Mouse (Mus musculus): ENCODE data around the gene Tepp. TPM values are rescaled to one million over a fixed set of nuclear protein-coding genes. Genes with fewer than 3 reads are reported as not detected.

The Tepp gene
- total RNA-seq, 2 experiments from 2014 or later: not detected

- no peak for DNase-seq (ENCODE audit: low spot score in 2 of 2)
- intact Hi-C loops (cut with DNase I): no loop called here
Observed at GRCm38 (mm10) chr8:95327866-95328465, 17.6 kb downstream of the Tepp start.

GRCm38 (mm10) chr8:95330367-95330766, 20.0 kb downstream of the Tepp start:
- intact Hi-C loops (cut with DNase I): loop anchor here (5.0 kb wide), 1 partner anchor 102 kb away; the partner anchor contains the start of gene Cfap20
- no peak for DNase-seq (ENCODE audit: low spot score in 2 of 2)

- DNase-seq (ENCODE audit: low spot score in 2 of 2): no peak
- intact Hi-C loops (cut with DNase I): loop anchor here (1.0 to 5.0 kb wide), 2 partner anchors 77 to 101 kb away; partner anchors contain the start of gene Cfap20
Observed at GRCm38 (mm10) chr8:95331156-95331719, 20.9 kb downstream of the Tepp start.

- DNase-seq (ENCODE audit: low spot score in 2 of 2): peak; percentile 93 to 94
- intact Hi-C loops (cut with DNase I): loop anchor here (1.0 to 5.0 kb wide), 2 partner anchors 78 to 100 kb away; partner anchors contain the start of gene Cfap20
Observed at GRCm38 (mm10) chr8:95331720-95332436, 21.5 kb downstream of the Tepp start, which contains the start of the genes Zfp319 and Usb1. TSS of gene Zfp319 (minus strand) at chr8:95331950. TSS of gene Usb1 (plus strand) at chr8:95332284.

GRCm38 (mm10) chr8:95332437-95333199, 22.3 kb downstream of the Tepp start:
- DNase-seq (ENCODE audit: low spot score in 2 of 2): no peak
- intact Hi-C loops (cut with DNase I): loop anchor here (5.0 kb wide), 1 partner anchor 100 kb away; the partner anchor contains the start of gene Cfap20

GRCm38 (mm10) chr8:95335706-95336105, 25.3 kb downstream of the Tepp start:
- intact Hi-C loops (cut with DNase I): no loop called here
- DNase-seq (ENCODE audit: low spot score in 2 of 2): no peak

GRCm38 (mm10) chr8:95336363-95336762, 26.0 kb downstream of the Tepp start:
- intact Hi-C loops (cut with DNase I): no loop called here
- DNase-seq (ENCODE audit: low spot score in 2 of 2): no peak

GRCm38 (mm10) chr8:95341721-95342120, 31.4 kb downstream of the Tepp start:
- DNase-seq (ENCODE audit: low spot score in 2 of 2): no peak
- intact Hi-C loops (cut with DNase I): loop anchor here (10.0 kb wide), 1 partner anchor 263 kb away; no protein-coding TSS in a partner anchor

- no peak for DNase-seq (ENCODE audit: low spot score in 2 of 2)
- intact Hi-C loops (cut with DNase I): loop anchor here (10.0 kb wide), 1 partner anchor 260 kb away; no protein-coding TSS in a partner anchor
Observed at GRCm38 (mm10) chr8:95344668-95345067, 34.3 kb downstream of the Tepp start.

GRCm38 (mm10) chr8:95346643-95347545, 36.5 kb downstream of the Tepp start:
- DNase-seq (ENCODE audit: low spot score in 2 of 2): peak; percentile 79 to 85
- intact Hi-C loops (cut with DNase I): loop anchor here (10.0 kb wide), 1 partner anchor 258 kb away; no protein-coding TSS in a partner anchor

GRCm38 (mm10) chr8:95348356-95348755, 38.0 kb downstream of the Tepp start:
- intact Hi-C loops (cut with DNase I): loop anchor here (2.0 to 10.0 kb wide), 2 partner anchors 104 to 256 kb away; no protein-coding TSS in a partner anchor
- no peak for DNase-seq (ENCODE audit: low spot score in 2 of 2)

GRCm38 (mm10) chr8:95348811-95349630, 38.7 kb downstream of the Tepp start:
- peak; percentile 87 to 93 for DNase-seq (ENCODE audit: low spot score in 2 of 2)
- intact Hi-C loops (cut with DNase I): loop anchor here (1.0 to 10.0 kb wide), 3 partner anchors 85 to 256 kb away; partner anchors contain the start of gene Cfap20

- intact Hi-C loops (cut with DNase I): no loop called here
- DNase-seq (ENCODE audit: low spot score in 2 of 2): peak in 1 of 2 experiments; percentile 38
Observed at GRCm38 (mm10) chr8:95351461-95351860, 41.1 kb downstream of the Tepp start.

- intact Hi-C loops (cut with DNase I): loop anchor here (1.0 kb wide), 1 partner anchor 75 kb away; no protein-coding TSS in a partner anchor
- DNase-seq (ENCODE audit: low spot score in 2 of 2): peak; percentile 66 to 71
Observed at GRCm38 (mm10) chr8:95352151-95352870, 41.9 kb downstream of the Tepp start, which contains the start of gene Mmp15. TSS of gene Mmp15 (plus strand) at chr8:95352268.

GRCm38 (mm10) chr8:95352871-95353866, 42.8 kb downstream of the Tepp start:
- peak in 1 of 2 experiments; percentile 44 for DNase-seq (ENCODE audit: low spot score in 2 of 2)
- intact Hi-C loops (cut with DNase I): loop anchor here (1.0 kb wide), 1 partner anchor 74 kb away; no protein-coding TSS in a partner anchor

Data from left cerebral cortex, postnatal 25 days (tissue).